8 mouse cellular contexts compared by ENCODE assay signal in genomic region chr19:5601752-5602541, GRCm38 (mm10). TPM values are rescaled to one million over a fixed set of nuclear protein-coding genes. Genes with fewer than 3 reads are reported as not detected.
DNase-seq lines count a peak whose midpoint lies in the region; ATAC-seq and TF ChIP-seq lines count a peak whose summit lies in the region.

Rnaseh2c (plus strand) TSS chr19:5601873.

- TF ChIP-seq CTCF in gastrocnemius, adult 2 months (IDR thresholded peaks at IDR 0.05) = no peak
- TF ChIP-seq CTCF in hindbrain, postnatal 0 days (IDR thresholded peaks at IDR 0.05; ENCODE audit: low read depth) = no peak
- TF ChIP-seq CTCF in left cerebral cortex, adult 2 months (IDR thresholded peaks at IDR 0.05) = no peak

- H3K9me3 ChIP-seq in hindbrain, postnatal 0 days (ENCODE audit: low read length) = no peaks in the 10 kb centered on the region

- H3K9ac ChIP-seq in hindbrain, postnatal 0 days (replicated peaks; ENCODE audit: low read length) = peak within 1 kb of the TSS; percentile 88

- DNase-seq in ZHBTc4 (ENCODE audit: low read depth, low spot score) = peak; percentile 89
- DNase-seq in cerebellum, postnatal 4 days (ENCODE audit: low spot score in 2 of 2) = peak; percentile 44 to 66
- DNase-seq in gastrocnemius, adult 2 months = peak; percentile 81
- peak; percentile 93 for DNase-seq in hindbrain, postnatal 0 days (ENCODE audit: low spot score)
- DNase-seq in left cerebral cortex, adult 2 months (ENCODE audit: extremely low spot score in 1 of 2, low spot score in 2 of 2) = peak; percentile 73 to 74
- peak; percentile 87 to 90 for DNase-seq in right cerebral cortex, postnatal 10 days (ENCODE audit: low spot score in 2 of 2)
- peak; percentile 54 to 66 for DNase-seq in urinary bladder, postnatal 4 days (ENCODE audit: low spot score in 2 of 2)

- under 1% methylated on average over 64 of the region's 64 CpGs for WGBS in hindbrain, postnatal 0 days

- peak within 1 kb of the TSS; percentile 97 for H3K4me3 ChIP-seq in gastrocnemius, adult 2 months
- H3K4me3 ChIP-seq in hindbrain, postnatal 0 days (ENCODE audit: low read length) = peak within 1 kb of the TSS; percentile 80
- peak within 1 kb of the TSS; percentile 74 for H3K4me3 ChIP-seq in left cerebral cortex, adult 2 months

- intact Hi-C loops in gastrocnemius, adult 2 months (cut with DNase I) = no loop called here
- intact Hi-C loops in left cerebral cortex, adult 2 months (cut with DNase I) = no loop called here

- H3K36me3 ChIP-seq in hindbrain, postnatal 0 days (ENCODE audit: insufficient read depth, low read length) = peaks cover 36% of the 10 kb centered on the region

- ATAC-seq in hindbrain, postnatal 0 days = peak; percentile 89
- ATAC-seq in megakaryocyte, adult 5-6 weeks (ENCODE audit: poor library complexity, severe bottlenecking) = peak; percentile 83

- H3K27me3 ChIP-seq in hindbrain, postnatal 0 days (ENCODE audit: insufficient read depth, low read length) = no peaks in the 10 kb centered on the region

- peak within 1 kb of the TSS; percentile 87 for H3K27ac ChIP-seq in gastrocnemius, adult 2 months
- H3K27ac ChIP-seq in hindbrain, postnatal 0 days = peak within 1 kb of the TSS; percentile 85
- H3K27ac ChIP-seq in left cerebral cortex, adult 2 months = peak within 1 kb of the TSS; percentile 88

- H3K4me2 ChIP-seq in hindbrain, postnatal 0 days (ENCODE audit: low read depth, low read length) = peak within 1 kb of the TSS; percentile 96

- peaks cover 10% of the 10 kb centered on the region for H3K4me1 ChIP-seq in hindbrain, postnatal 0 days (ENCODE audit: insufficient read depth, low read length)

RNA-seq across cellular contexts. Expression of gene Rnaseh2c, which starts in this region (rescaled TPM):
- 10 to 100 TPM; 42.4 to 53.6 TPM for total RNA-seq in gastrocnemius, adult 2 months (2021)
- total RNA-seq in hindbrain, postnatal 0 days (2014; rRNA removed) = 33.6 and 40.4 TPM in 2 replicates
- polyA plus RNA-seq in hindbrain, postnatal 0 days (2015; fragmentation: Nextera tagmentation; extraction: Ambion mirVana) = 66.4 and 75.4 TPM in 2 replicates
- total RNA-seq in left cerebral cortex, adult 2 months (2021) = 10 to 100 TPM; 77.7 to 82.4 TPM
- total RNA-seq in megakaryocyte, adult 5-6 weeks (2015) = 116 and 125 TPM in 2 replicates
- total RNA-seq in megakaryocyte, adult 5-6 weeks (2017) = 94.6 and 136 TPM in 2 replicates

Comparison
In these comparisons a context has a peak if more than half of its experiments do, and no peak if none do; other contexts are left out.
1. Peak in every context shown above with its lines: DNase-seq, ATAC-seq, H3K4me3 ChIP-seq and H3K27ac ChIP-seq.